Mouse (Mus musculus) heart, adult 2 months (tissue): ENCODE measurements around the gene Pard3.

Experiments
- CTCF ChIP-seq: fragments of 200-600 bp; IDR thresholded peaks from 2 replicates; pipeline ENCODE4 v1.8.1; 2022; ENCODE audit warnings: antibody characterized with exemption, mild to moderate bottlenecking, moderate library complexity
- EP300 ChIP-seq: fragments of 200-500 bp; IDR thresholded peaks from 2 replicates; pipeline ENCODE4 v1.6.1; 2011; ENCODE audit warnings: low read depth, low read length, control low read depth; ENCODE audit not compliant: insufficient read depth
- POLR2A ChIP-seq: fragments of 200-500 bp; IDR thresholded peaks from 2 replicates; pipeline ENCODE4 v1.6.1; 2011; ENCODE audit warnings: mild to moderate bottlenecking, low read depth, low read length, control low read depth; ENCODE audit not compliant: insufficient read depth

GRCm38 (mm10) chr8:127268239-127269024, 204.7 kb downstream of the Pard3 start:
- TF ChIP-seq POLR2A (no peak), CTCF (no peak), EP300 (no peak)
